Mouse (Mus musculus) adrenal gland, adult 18-20 months (tissue): Measurements from ENCODE around the gene Gm7271. TPM values are rescaled to one million over a fixed set of nuclear protein-coding genes. Genes with fewer than 3 reads are reported as not detected.

ENCODE experiments used
- DNase-seq, 2 experiments: peaks; one replicate each; pipeline ENCODE4 v3.0.0; 2021 to 2022; ENCODE audit warnings: low spot score in 2 of 2
- long read RNA-seq, 2 experiments: library from polyadenylated mRNA; stranded (forward); transcript quantifications; one replicate each; pipeline ENCODE4 v2.0.0; 2021
- total RNA-seq, 2 experiments: library from RNA; stranded (reverse); gene quantifications; 1 replicate in 1 of 2; 2 replicates in 1 of 2; pipeline ENCODE4 v1.2.3; 2021

Gene Gm7271
- not detected for total RNA-seq
- long read RNA-seq, experiment 1, result 0 reads
- long read RNA-seq, experiment 2, result 0 reads

DNA sequence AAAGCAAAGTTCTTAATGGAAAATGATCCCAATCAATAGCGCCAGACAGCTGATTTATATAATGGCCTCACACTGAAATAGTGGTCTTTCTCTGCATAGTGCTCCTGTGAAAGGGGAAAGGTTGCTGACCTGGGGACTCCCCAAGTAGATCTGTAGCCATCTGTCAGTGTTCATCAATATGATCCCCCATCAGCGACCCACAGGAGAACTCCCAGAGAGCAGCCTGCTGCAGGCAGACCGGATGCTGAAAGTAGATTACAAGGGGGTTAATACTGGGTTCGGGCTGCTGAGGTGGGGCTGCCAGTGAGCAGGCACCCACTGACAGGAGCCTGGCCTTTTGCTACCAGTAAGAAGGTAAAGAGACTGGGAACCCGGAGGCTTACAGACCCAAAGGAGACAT lies at the start of gene Gm7271:
Gm7271 (plus strand) TSS at position 230 of the 400 bp plus-strand sequence.
- DNase-seq, result no peak

GRCm38 (mm10) chr5:76437100-76437499 lies 46.7 kb upstream of the Gm7271 start:
- DNase-seq, result no peak

DNA sequence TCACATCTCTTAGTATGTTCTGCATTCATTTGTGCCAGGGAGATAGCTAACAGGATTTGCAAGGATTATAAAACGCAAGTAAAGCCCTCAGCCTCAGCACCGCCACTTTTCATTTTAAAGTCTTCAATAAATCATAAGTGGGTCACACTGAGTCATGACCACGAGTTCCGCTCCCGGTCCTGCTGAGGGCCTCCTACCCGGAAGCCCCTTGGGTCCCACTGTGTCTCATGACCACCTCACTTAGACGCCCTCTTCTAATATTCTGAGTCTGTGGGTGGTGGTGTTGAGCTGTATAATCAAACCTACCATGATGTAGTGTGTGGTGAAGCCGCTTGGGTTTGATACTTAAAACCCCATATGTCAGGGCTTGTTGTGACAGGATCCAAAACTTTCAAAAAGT lies 46.1 kb upstream of the Gm7271 start:
- DNase-seq, result no peak

- DNase-seq, result no peak
Measured at GRCm38 (mm10) chr5:76441431-76441830, 42.4 kb upstream of the Gm7271 start.

DNA sequence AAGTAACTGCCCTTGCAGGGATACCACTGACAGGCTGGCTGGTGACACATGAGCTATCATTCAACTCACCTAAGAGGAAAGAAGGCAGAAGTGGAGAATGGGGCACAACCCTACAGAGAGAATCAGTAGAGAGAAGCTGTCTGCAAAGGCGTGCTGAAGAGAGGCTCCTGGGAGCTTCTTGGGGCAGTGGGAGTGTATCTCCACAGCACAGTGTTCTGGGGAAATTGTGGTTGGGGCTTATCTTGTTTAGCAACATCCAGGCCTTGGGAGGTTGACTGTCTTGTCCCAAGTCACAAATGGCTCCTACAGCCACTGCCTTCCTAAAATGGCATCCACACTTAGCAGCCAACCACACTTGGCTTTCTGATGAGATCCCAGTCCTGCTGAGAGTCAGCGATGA lies 8.9 kb upstream of the Gm7271 start:
- DNase-seq, result no peak

- no peak for DNase-seq
Measured at GRCm38 (mm10) chr5:76476873-76477272, 7.0 kb upstream of the Gm7271 start.

DNA sequence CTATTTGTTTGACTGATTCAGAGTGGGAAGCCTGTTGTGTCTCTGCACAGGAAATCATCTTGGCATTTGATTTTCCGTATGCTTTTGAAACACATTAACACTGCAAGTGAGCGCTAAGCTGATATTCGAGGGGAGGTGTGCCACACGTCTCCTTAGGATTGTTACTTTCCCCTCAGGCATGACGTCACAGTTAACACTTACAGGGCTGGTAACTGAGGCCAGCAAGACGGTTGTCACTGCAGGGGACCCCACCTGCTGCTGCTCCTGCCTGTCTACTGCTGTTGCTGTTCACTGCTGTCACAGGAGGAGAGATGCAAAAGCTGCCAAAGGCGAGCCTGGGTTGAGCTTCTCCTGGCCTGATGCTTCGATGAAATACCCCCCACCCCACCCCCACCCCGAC lies 6.1 kb upstream of the Gm7271 start:
- DNase-seq, result no peak

GRCm38 (mm10) chr5:76495126-76495525 lies 11.3 kb downstream of the Gm7271 start:
- no peak for DNase-seq

GRCm38 (mm10) chr5:76522446-76522845 lies 38.6 kb downstream of the Gm7271 start:
- no peak for DNase-seq

DNA sequence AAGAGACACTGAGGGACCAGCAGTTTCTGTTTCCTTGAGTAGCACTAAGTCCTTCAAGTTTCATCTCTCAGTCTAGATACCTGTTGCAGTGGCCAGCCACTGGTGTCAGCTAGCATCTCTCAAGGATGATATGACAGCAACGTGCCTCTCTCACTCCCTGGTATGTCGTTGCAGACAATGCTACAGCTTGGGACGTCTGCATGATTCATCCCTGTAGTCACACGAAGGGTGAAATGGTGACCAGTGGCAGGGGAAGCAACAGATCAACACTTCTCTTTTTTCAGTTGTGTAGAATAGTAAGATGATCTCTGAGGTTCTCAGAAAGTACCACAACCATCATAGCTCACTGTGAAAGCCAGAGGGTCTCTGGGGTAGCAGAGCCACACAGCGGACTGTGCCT lies 40.8 kb downstream of the Gm7271 start:
- DNase-seq, result no peak

DNA sequence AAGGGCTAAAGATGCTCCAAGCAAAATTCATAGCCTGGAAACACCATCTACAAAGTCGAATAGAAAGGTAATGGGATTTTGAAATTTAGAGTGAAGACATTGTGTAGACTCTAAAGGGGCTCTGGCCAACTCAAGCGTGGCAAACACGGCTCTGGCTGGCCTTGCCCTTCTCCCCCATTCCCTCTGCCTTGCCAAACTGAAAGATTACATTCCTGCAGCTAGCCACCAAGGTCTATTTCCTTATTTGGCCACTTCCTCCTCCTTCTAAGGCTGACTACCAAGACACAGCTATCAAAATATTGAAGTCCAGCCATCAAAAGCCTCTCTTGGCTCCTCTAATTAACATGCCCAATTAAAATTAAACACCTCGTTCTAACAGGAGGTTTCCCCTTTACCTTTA lies 41.2 kb downstream of the Gm7271 start:
- no peak for DNase-seq

DNA sequence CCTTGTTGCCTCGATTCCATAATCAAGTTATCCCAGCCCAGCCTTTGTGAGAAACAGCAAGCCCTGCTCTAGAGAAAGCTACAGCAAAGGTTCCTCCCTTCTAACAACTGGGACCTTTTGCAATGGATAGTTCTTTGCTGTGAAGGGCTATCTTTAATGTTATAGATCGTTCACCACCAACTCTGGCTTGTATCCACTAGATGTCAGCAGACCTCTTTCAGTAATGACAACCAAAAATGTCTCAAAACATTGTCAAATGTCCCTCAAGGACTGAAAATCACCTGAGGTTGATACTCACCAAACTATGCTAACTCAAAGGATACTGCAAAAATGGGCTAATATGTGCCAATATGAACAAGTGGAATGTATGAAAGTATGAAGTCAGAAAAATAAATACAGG lies 42.0 kb downstream of the Gm7271 start:
- no peak for DNase-seq

DNA sequence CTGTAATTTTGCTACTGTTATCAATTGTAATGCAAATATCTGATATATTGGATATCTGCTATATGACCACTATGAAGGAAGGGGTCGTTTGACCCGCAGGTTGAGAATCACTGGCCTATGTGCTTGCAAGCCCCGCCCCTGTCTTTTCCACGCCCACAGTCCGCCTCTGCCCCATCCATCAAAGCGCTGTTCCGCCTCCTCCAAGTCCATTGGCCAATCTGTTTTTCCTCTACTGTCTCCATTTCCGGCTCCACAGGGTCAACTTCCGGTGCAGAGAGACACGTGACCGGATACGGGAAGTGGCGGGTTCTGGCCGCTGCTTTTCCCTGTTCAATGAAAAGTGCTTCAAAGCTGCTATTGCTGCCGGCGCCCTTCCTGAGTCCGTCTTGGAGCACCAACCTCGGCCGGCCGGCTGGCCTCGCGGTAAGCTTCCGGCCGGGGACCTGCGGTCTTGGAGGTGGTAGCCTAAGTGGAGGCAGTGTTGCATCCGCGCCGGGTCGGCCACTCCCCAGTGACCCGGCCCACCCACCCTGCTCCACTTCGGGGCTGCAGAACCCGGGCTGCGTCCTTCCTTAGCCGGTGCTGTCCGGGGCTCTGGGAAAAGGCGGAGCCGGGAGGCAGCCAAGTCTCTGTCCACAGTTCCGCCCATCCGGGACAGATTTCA lies 45.3 kb downstream of the Gm7271 start, which contains the start of gene Exoc1:
Exoc1 (plus strand) TSS at position 272 of the 664 bp plus-strand sequence.
- DNase-seq, result peak; percentile 87 to 88

- no peak for DNase-seq
Measured at GRCm38 (mm10) chr5:76529704-76530066, 45.8 kb downstream of the Gm7271 start.

GRCm38 (mm10) chr5:76533186-76533585 lies 49.3 kb downstream of the Gm7271 start:
- no peak for DNase-seq

DNA sequence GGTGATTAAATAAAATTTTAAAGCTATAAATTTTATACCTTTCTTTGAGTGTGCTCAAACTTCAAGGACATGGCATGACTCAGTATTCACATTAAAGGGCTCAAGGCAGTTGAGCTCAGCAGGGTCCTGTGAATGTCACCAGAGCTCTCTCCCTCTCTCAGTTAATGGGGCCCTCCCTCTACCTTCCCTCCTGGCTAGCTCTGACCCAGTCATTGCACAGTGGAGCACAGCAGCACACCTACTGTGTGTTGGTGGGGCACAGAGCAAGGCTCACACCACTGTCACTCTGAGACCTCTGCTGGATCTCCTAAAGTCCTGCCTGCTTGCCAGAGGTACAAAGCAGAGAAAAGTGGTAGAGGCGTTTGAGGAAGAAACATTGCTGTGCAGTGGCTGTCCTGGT lies 52.4 kb downstream of the Gm7271 start:
- DNase-seq, result peak in 1 of 2 experiments; percentile 28

DNA sequence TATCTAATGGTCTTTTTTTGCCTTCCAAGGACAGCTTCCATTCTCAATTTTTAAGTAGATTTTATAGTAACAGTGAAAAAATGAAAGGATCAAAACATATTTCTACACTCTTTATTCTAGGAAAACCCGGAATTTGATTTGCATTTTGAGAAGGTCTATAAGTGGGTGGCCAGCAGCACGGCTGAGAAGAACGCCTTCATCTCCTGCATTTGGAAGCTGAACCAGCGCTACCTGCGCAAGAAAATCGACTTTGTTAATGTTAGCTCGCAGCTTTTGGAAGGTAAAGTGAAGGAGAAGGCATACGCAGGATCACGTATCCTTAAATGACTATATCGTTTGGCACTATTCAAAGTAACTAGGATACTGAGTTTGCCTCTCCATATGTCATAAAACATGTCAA lies 53.7 kb downstream of the Gm7271 start:
- no peak for DNase-seq

DNA sequence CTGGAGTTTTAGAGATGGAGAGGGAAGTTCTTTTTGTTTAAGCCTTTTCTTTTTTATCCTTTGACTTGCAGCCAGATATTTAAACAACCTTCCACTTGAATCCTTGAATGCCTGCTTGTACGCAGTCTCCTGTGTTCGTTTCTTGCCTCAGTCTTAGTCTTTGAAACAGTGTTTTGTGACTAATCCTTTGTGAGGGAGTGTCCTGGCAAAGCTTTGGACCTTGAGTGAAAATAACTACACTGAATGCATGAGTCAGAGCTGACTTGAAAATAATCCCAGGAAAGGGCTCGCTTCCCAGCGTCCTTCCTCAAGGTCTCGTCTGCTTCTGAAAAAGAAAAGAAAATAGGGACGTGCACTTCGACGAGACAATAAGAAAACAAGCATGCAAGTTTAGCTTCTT lies 56.3 kb downstream of the Gm7271 start:
- DNase-seq, result peak in 1 of 2 experiments; percentile 31

- DNase-seq, result no peak
Measured at GRCm38 (mm10) chr5:76540842-76541241, 57.0 kb downstream of the Gm7271 start.

DNA sequence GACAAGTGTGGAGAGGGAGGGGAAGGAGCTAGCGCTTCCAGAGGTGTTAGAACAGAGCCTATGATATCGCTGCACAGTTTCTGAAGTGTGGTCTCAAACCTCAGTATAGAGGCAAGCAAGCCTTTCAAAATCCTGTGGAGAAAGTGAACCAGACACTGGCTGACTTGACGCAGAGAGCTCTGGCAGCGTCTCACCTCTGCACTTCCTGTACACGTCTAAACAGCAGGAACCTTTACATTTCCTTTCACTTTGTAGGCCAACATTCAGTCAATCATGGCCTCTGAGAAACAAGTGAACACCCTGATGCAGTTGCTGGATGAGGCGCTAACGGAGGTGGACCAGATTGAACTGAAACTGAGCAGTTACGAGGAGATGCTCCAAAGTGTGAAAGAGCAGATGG lies 59.4 kb downstream of the Gm7271 start:
- no peak for DNase-seq

- no peak for DNase-seq
Measured at GRCm38 (mm10) chr5:76550426-76550825, 66.6 kb downstream of the Gm7271 start.

- peak; percentile 49 to 66 for DNase-seq
Measured at GRCm38 (mm10) chr5:76565321-76565720, 81.5 kb downstream of the Gm7271 start.
